Mouse (Mus musculus) kidney, embryonic 16.5 days (tissue): ENCODE measurements at regions not wholly inside any gene's neighbourhood (a gene's known extent, or its start where the extent isn't known, plus 50 kb on each side); places are given as distances from the start of the nearest gene placed in this dataset.

ENCODE experiments used
- ATAC-seq: fragments of 200-750 bp; cut with Nextera tagmentation; 2 replicates; pipeline ENCODE4 v1.8.0; 2017; ENCODE audit warnings: moderate TSS enrichment; ENCODE audit not compliant: low FRiP score, low TSS enrichment
- H3K27ac ChIP-seq: fragments of 300-500 bp; sonication (generic); 2 replicates; pipeline ENCODE4 v1.5.1; 2014; ENCODE audit warnings: low read length
- H3K27me3 ChIP-seq: fragments of 300-500 bp; sonication (generic); 2 replicates; pipeline ENCODE4 v1.6.1; 2014; ENCODE audit warnings: low read length, control low read depth, mixed read lengths; ENCODE audit not compliant: insufficient read depth
- H3K36me3 ChIP-seq: fragments of 300-500 bp; sonication (generic); 2 replicates; pipeline ENCODE4 v1.6.1; 2014; ENCODE audit warnings: low read length, control low read depth, mixed read lengths; ENCODE audit not compliant: insufficient read depth
- H3K4me1 ChIP-seq: fragments of 300-500 bp; sonication (generic); 2 replicates; pipeline ENCODE4 v1.6.1; 2014; ENCODE audit warnings: low read length, control low read depth, mixed read lengths; ENCODE audit not compliant: insufficient read depth
- H3K4me2 ChIP-seq: fragments of 300-500 bp; sonication (generic); replicated peaks from 2 replicates; pipeline ENCODE4 v1.6.1; 2014; ENCODE audit warnings: low read depth, low read length
- H3K4me3 ChIP-seq: fragments of 300-500 bp; sonication (generic); 2 replicates; pipeline ENCODE4 v1.5.1; 2014; ENCODE audit warnings: mild to moderate bottlenecking, low read length
- H3K9ac ChIP-seq: fragments of 300-500 bp; sonication (generic); replicated peaks from 2 replicates; pipeline ENCODE4 v1.6.1; 2014; ENCODE audit warnings: low read length
- H3K9me3 ChIP-seq: fragments of 300-500 bp; sonication (generic); 2 replicates; pipeline ENCODE4 v1.6.1; 2016; ENCODE audit warnings: low read length, control low read depth
- WGBS: fragments of 180-500 bp; shearing (Covaris S2); extraction: QIAGEN DNeasy Blood & Tissue Kit; methylation state at CpG from one replicate; pipeline ENCODE4 v1.1.7; 2014; 5-methylcytosine and 5-hydroxymethylcytosine counted together

DNA sequence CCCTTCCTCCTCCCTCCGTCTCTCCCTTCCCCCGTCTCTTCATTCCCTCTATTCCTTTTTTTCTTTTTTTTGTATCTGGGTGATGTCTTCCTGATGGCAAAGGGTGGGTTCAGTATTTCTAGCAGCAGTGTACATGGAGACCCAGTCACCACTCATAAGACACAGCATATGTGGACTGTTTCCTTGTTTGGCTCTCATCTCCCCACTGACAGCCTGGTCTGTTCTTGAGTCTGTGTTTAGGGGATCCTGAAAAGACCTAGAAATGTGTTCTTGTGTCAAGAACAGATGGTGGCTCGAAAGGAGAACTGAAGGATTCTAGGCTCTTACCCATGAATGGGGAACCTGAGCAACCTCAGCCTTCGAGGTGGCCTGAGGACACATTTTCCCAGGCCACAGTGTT is 124.0 kb upstream of the Clnk start:
- H3K36me3 ChIP-seq = no peaks in the 10 kb centered on the region
- ATAC-seq = no peak
- no peaks in the 10 kb centered on the region for H3K4me1 ChIP-seq
- WGBS = 87% methylated on average over 4 of the region's 4 CpGs
- no peak overlapping the region for H3K9ac ChIP-seq
- H3K27me3 ChIP-seq = no peaks in the 10 kb centered on the region
- no peak overlapping the region for H3K4me2 ChIP-seq
- no peak overlapping the region for H3K27ac ChIP-seq
- H3K9me3 ChIP-seq = no peaks in the 10 kb centered on the region
- no peak overlapping the region for H3K4me3 ChIP-seq

DNA sequence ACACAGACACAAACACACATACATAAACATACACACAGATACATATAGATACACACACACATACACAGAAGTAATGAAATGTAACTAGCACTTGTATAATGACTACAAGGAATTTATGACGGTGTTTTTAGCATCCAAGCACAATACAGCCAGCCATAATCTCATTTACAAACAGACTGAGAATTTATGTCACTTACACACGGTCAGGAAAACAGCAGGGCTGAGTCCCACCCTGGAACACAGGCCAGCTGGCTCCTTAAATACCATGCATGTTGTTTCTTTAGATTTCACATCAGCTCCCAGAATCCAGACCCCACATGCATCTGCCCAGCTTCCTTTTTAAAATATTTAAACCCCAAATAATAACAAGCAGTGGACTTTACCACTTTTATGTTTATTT is 123.1 kb upstream of the Clnk start:
- H3K9me3 ChIP-seq = no peaks in the 10 kb centered on the region
- H3K36me3 ChIP-seq = no peaks in the 10 kb centered on the region
- H3K4me2 ChIP-seq = no peak overlapping the region
- H3K4me3 ChIP-seq = no peak overlapping the region
- H3K4me1 ChIP-seq = no peaks in the 10 kb centered on the region
- no peak overlapping the region for H3K9ac ChIP-seq
- H3K27ac ChIP-seq = no peak overlapping the region
- ATAC-seq = no peak
- H3K27me3 ChIP-seq = no peaks in the 10 kb centered on the region
- WGBS = 35% methylated on average over 2 of the region's 2 CpGs

DNA sequence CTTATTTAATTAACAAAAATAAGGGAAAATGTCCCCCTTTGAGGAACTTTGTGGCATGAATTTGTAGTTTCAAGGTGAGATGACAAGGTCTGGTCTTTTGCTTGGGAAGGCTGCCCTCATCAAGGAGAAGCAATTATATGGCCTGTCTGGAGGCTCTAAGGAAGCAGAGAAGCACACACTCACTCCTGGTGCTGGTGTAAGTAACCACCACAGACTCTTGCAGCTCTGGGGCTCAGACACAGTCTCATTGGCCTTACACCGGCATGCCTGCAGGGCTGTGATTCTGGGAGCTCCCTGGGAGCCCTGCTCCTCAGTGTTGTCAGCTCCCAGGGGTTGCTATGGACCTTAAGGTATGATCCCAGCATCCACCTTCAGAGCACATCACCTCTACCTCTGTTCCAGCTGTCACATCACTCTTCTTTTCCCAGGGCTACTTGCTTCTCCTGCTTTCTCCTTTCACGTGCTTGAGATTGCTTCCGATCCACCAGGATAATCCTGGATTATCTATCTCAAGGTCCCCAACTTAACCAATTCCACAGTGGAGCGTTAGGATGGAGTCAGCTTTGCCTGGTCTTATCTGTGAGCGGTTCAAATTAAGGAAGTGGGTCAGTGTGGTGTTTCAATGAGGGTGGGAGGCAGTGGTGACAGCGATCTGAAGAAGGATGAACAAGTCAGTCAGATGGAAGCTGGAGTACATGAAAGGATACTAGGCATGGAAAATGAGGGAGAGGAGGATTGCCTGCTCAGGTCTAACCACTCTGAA is 96.0 kb upstream of the Clnk start:
- Histone ChIP-seq H3K4me3 (no peak overlapping the region), H3K9me3 (no peaks in the 10 kb centered on the region), H3K36me3 (no peaks in the 10 kb centered on the region), H3K27me3 (no peaks in the 10 kb centered on the region), H3K4me1 (no peaks in the 10 kb centered on the region), H3K9ac (no peak overlapping the region), H3K4me2 (no peak overlapping the region), H3K27ac (no peak overlapping the region)
- no peak for ATAC-seq
- whole genome bisulfite sequencing = 76% methylated on average over 6 of the region's 6 CpGs

DNA sequence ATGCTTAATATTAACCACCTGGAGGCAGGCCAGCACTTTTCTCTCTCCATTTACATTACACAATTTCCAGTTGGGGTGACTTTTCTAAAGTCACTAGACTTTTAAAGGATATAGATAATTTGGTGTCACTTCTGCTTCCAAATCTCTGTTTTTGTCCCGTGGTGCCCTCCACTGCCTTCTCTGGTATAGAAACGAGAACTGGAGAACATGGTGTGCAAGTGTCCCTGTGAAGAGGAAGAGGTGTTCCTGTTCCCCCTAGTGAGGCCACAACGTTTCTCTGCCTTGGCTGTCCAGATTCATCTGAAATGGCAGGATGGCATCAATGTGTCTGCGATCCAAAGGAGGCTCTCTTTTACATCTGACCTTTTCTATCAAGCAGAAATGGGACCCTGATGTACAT is 93.9 kb upstream of the Clnk start:
- Histone ChIP-seq H3K4me1 (no peaks in the 10 kb centered on the region), H3K9ac (no peak overlapping the region), H3K4me3 (no peak overlapping the region), H3K9me3 (no peaks in the 10 kb centered on the region), H3K27me3 (no peaks in the 10 kb centered on the region), H3K27ac (no peak overlapping the region), H3K36me3 (no peaks in the 10 kb centered on the region), H3K4me2 (no peak overlapping the region)
- 89% methylated on average over 4 of the region's 4 CpGs for WGBS
- no peak for ATAC-seq

- Histone ChIP-seq H3K4me2 (no peak overlapping the region), H3K4me1 (no peaks in the 10 kb centered on the region), H3K9ac (no peak overlapping the region), H3K27ac (no peak overlapping the region), H3K4me3 (no peak overlapping the region), H3K9me3 (no peaks in the 10 kb centered on the region), H3K36me3 (no peaks in the 10 kb centered on the region), H3K27me3 (no peaks in the 10 kb centered on the region)
- WGBS = 40% methylated on average over 1 of the region's 1 CpGs
- no peak for ATAC-seq
These were observed 90.4 kb upstream of the Clnk start for GRCm38 (mm10) chr5:38967010-38967409.

DNA sequence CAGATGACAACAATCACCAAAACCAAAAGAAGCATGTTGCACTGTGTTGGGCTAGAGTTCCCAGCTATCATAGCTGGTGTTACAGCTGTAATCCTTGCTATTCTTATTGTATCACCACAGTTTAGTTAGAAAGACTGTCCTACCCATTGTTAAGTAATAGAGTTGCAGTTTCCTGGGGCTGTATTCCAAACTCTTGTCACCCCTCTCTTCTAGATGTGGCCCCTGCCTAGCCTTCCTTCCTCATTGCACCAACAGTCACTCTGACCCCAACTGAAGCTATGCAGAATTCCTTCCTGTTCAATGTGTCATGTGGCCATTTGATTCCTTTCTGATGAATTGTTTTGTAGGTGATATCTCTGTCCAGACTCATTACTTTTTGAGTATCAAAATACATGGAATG is 87.8 kb upstream of the Clnk start:
- no peak overlapping the region for H3K9ac ChIP-seq
- H3K4me2 ChIP-seq = no peak overlapping the region
- H3K9me3 ChIP-seq = no peaks in the 10 kb centered on the region
- no peak overlapping the region for H3K4me3 ChIP-seq
- no peaks in the 10 kb centered on the region for H3K4me1 ChIP-seq
- no peaks in the 10 kb centered on the region for H3K27me3 ChIP-seq
- no peaks in the 10 kb centered on the region for H3K36me3 ChIP-seq
- ATAC-seq = no peak
- no peak overlapping the region for H3K27ac ChIP-seq

DNA sequence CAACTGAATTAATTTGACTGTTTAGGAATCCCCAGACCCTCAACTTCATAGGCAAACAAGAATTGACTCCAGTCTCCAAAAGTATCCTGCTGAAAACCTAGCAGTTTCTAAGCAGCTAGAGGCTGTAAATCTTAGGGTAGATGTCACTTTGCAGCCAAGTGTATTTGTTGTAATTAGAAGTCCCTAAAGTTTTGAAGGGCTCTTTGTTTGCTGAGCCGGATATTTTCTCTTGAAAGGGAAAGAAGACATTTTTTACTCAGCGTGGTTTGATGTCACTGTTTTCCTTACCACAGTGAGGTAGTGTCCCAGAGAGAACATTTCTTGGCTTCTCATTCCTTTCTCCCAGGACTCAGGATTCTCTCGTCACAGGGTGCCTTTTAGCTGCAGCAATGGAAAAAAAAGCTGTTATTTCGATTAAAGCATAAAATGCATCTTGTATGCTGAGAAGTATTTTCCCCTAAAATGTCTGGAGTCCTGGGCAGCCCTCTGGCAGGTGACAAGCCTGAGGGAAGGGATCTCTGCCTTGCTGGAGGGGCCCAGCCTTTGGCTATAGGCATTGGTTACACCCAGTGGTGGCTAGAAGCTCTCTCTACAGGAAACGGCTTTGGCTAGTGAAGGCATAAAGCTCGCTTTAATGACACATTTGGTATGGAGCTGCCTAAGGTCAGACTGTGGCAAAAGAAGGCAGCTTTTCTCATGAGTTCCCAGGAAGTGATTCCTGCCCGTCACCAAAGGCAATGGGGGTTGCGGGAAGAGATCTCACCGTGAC is 74.1 kb upstream of the Clnk start:
- no peak overlapping the region for H3K4me3 ChIP-seq
- H3K9ac ChIP-seq = no peak overlapping the region
- H3K27ac ChIP-seq = peak overlapping the region; percentile 63; the same call in 1 of the 2 replicates
- no peaks in the 10 kb centered on the region for H3K27me3 ChIP-seq
- no peaks in the 10 kb centered on the region for H3K9me3 ChIP-seq
- WGBS = 39% methylated on average over 9 of the region's 9 CpGs
- ATAC-seq = no peak
- H3K36me3 ChIP-seq = no peaks in the 10 kb centered on the region
- H3K4me1 ChIP-seq = no peaks in the 10 kb centered on the region
- H3K4me2 ChIP-seq = no peak overlapping the region

- no peak for ATAC-seq
- no peaks in the 10 kb centered on the region for H3K4me1 ChIP-seq
- H3K27ac ChIP-seq = no peak overlapping the region
- H3K9me3 ChIP-seq = no peaks in the 10 kb centered on the region
- no peak overlapping the region for H3K9ac ChIP-seq
- no peak overlapping the region for H3K4me2 ChIP-seq
- no peaks in the 10 kb centered on the region for H3K36me3 ChIP-seq
- H3K27me3 ChIP-seq = no peaks in the 10 kb centered on the region
- no peak overlapping the region for H3K4me3 ChIP-seq
- 77% methylated on average over 5 of the region's 5 CpGs for WGBS
These were observed 69.5 kb upstream of the Clnk start for GRCm38 (mm10) chr5:38945903-38946686.

DNA sequence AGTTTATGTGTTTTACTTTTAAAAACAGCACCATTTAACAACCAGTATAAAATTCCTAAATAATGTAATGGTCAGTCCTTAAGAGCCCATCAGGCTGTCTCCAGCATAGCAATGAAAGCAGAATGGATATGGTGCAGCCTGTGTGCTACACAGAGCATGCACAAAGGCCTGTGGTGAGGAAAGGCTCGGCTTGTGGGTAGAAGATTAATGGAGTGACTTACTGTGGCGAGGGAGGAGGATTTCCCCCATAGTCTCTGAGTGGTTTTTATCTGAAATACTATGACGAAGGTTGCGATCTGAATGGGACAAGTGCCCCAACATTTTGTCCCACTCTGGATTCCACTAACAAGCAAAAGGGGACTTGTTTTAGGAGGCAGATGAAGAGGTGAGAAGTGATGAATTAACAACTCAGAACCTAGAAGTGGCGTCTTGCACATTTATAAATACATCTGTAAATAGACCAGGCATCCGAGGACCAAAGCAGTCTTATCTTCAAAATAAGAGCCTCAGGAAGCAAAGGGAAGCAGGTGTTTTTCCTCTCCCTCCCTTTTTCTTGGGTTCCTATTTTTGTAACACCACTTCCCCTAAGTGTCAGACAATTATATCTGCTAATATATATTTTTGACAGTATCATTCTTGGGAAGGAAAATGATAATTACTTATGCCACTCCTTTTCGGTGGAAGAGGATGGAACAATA is 55.9 kb upstream of the Clnk start:
- H3K9ac ChIP-seq = no peak overlapping the region
- no peaks in the 10 kb centered on the region for H3K4me1 ChIP-seq
- 35% methylated on average over 7 of the region's 7 CpGs for WGBS

More for the DNA sequence above, 55.9 kb upstream of the Clnk start:
- no peak overlapping the region for H3K4me3 ChIP-seq
- H3K27me3 ChIP-seq = no peaks in the 10 kb centered on the region
- no peak overlapping the region for H3K4me2 ChIP-seq
- no peaks in the 10 kb centered on the region for H3K9me3 ChIP-seq
- no peaks in the 10 kb centered on the region for H3K36me3 ChIP-seq
- H3K27ac ChIP-seq = no peak overlapping the region
- ATAC-seq = peak; percentile 35; the same call in 1 of the 2 replicates
